ENCODE assay signal across 17 mouse cellular contexts in the genomic region with DNA sequence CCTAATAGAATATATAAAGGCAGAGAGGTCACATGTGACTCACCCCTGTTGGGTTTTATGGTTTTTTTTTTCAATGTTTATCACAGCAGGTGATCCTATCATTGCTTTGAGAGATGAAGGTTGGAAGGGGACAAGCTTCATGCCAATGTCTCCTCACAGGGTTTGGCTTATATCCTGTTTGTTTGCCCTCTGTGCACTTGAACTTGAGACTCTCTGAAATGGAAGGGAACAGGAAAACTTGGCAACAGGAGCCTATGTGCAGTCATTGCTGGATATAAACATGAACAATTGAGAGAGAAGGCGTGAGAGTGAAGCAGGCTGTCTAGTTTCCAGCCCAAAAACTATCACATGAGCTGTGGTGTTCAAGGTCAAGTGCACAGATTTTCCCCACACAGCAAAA.
DNase-seq lines count a peak whose midpoint lies in the region; ATAC-seq and TF ChIP-seq lines count a peak whose summit lies in the region.
"Had no signal": no experiment of that assay in that cellular context is flagged by ENCODE, and none has a peak within 500 bp of the region (broad histone marks: within the 10 kb centered on the region; RNA-seq: fewer than 3 reads in every experiment).

No protein-coding gene starts in this region.

- intact Hi-C loops in heart, adult 2 months (cut with DNase I), result no loop called here

- H3K27me3 ChIP-seq in heart, adult 2 months (ENCODE audit: control insufficient read depth, insufficient read depth, low read length), result no peaks in the 10 kb centered on the region
- no peaks in the 10 kb centered on the region for H3K27me3 ChIP-seq in heart, embryonic 10.5 days (ENCODE audit: insufficient read depth, poor library complexity, severe bottlenecking)
- no peaks in the 10 kb centered on the region for H3K27me3 ChIP-seq in kidney, adult 2 months (replicated peaks; ENCODE audit: control insufficient read depth, insufficient read depth, low read length)
- H3K27me3 ChIP-seq in lung, embryonic 14.5 days (ENCODE audit: insufficient read depth, low read length), result no peaks in the 10 kb centered on the region
- no peaks in the 10 kb centered on the region for H3K27me3 ChIP-seq in small intestine, adult 2 months (ENCODE audit: control insufficient read depth, insufficient read depth, low read length)
- H3K27me3 ChIP-seq: embryonic facial prominence, embryonic 12.5 days; forebrain, embryonic 15.5 days; hindbrain, embryonic 15.5 days had no signal

- no peak for DNase-seq in heart, adult 2 months
- no peak for DNase-seq in heart, embryonic 10.5 days (ENCODE audit: low spot score)
- peak; percentile 29 for DNase-seq in kidney, adult 2 months
- DNase-seq in kidney, postnatal 10 days, result no peak
- DNase-seq in lung, embryonic 14.5 days, result peak; percentile 46
- DNase-seq in lung, postnatal 36 days, result no peak
- DNase-seq: adrenal gland, postnatal 14 days; cerebellum, adult 11-12 months; cerebellum, adult 9-10 months; cerebellum, postnatal 25 days; gastrocnemius, postnatal 10 days; heart, postnatal 36 days had no signal

- H3K9ac ChIP-seq in heart, adult 2 months (ENCODE audit: low read depth, low read length), result no peak overlapping the region
- H3K9ac ChIP-seq in lung, embryonic 14.5 days, result no peak overlapping the region
- H3K9ac ChIP-seq: embryonic facial prominence, embryonic 12.5 days; forebrain, embryonic 15.5 days; hindbrain, embryonic 15.5 days had no signal

- peak overlapping the region; percentile 27; the same call in 1 of the 2 replicates for H3K27ac ChIP-seq in heart, adult 2 months
- no peak overlapping the region for H3K27ac ChIP-seq in heart, embryonic 10.5 days
- H3K27ac ChIP-seq in kidney, adult 2 months (ENCODE audit: insufficient read depth, low read depth, low read length), result no peak overlapping the region; the same call in 1 of the 2 replicates
- no peak overlapping the region for H3K27ac ChIP-seq in lung, embryonic 14.5 days (ENCODE audit: low read depth)
- H3K27ac ChIP-seq in small intestine, adult 2 months (ENCODE audit: insufficient read depth, low read depth, low read length), result peak overlapping the region; percentile 40; the same call in 1 of the 2 replicates
- H3K27ac ChIP-seq: embryonic facial prominence, embryonic 12.5 days; forebrain, embryonic 15.5 days; hindbrain, embryonic 15.5 days had no signal

- no peak overlapping the region for H3K4me3 ChIP-seq in heart, adult 2 months
- no peak overlapping the region for H3K4me3 ChIP-seq in heart, embryonic 10.5 days
- H3K4me3 ChIP-seq in kidney, adult 2 months (ENCODE audit: insufficient read depth, low read depth, low read length), result no peak overlapping the region
- H3K4me3 ChIP-seq in lung, embryonic 14.5 days (ENCODE audit: low read depth, low read length), result no peak overlapping the region
- H3K4me3 ChIP-seq in small intestine, adult 2 months (ENCODE audit: low read depth, low read length), result no peak overlapping the region
- H3K4me3 ChIP-seq: embryonic facial prominence, embryonic 12.5 days; forebrain, embryonic 15.5 days; hindbrain, embryonic 15.5 days had no signal

- no peaks in the 10 kb centered on the region for H3K9me3 ChIP-seq in heart, embryonic 10.5 days
- H3K9me3 ChIP-seq in lung, embryonic 14.5 days (ENCODE audit: low read depth, low read length), result no peaks in the 10 kb centered on the region
- H3K9me3 ChIP-seq: embryonic facial prominence, embryonic 12.5 days; forebrain, embryonic 15.5 days; hindbrain, embryonic 15.5 days had no signal

- TF ChIP-seq POLR2A in heart, adult 2 months (IDR thresholded peaks at IDR 0.05; ENCODE audit: insufficient read depth, low read depth, low read length), result no peak
- TF ChIP-seq POLR2A in kidney, adult 2 months (IDR thresholded peaks at IDR 0.05; ENCODE audit: low read depth, low read length), result no peak
- TF ChIP-seq POLR2A in small intestine, adult 2 months (IDR thresholded peaks at IDR 0.05; ENCODE audit: low read depth, low read length), result no peak

- TF ChIP-seq EP300 in heart, adult 2 months (IDR thresholded peaks at IDR 0.05; ENCODE audit: insufficient read depth, low read depth, low read length), result no peak

- no peak overlapping the region for H3K4me2 ChIP-seq in lung, embryonic 14.5 days
- H3K4me2 ChIP-seq: embryonic facial prominence, embryonic 12.5 days; forebrain, embryonic 15.5 days; heart, embryonic 11.5 days; hindbrain, embryonic 15.5 days had no signal

- peaks cover 7% of the 10 kb centered on the region; the same call in 1 of the 2 replicates for H3K36me3 ChIP-seq in heart, adult 2 months (ENCODE audit: control insufficient read depth, insufficient read depth, low read length)
- H3K36me3 ChIP-seq in heart, embryonic 10.5 days, result no peaks in the 10 kb centered on the region
- no peaks in the 10 kb centered on the region for H3K36me3 ChIP-seq in kidney, adult 2 months (ENCODE audit: control insufficient read depth, insufficient read depth, low read length)
- no peaks in the 10 kb centered on the region for H3K36me3 ChIP-seq in lung, embryonic 14.5 days (ENCODE audit: insufficient read depth)
- H3K36me3 ChIP-seq in small intestine, adult 2 months (ENCODE audit: control insufficient read depth, insufficient read depth, low read length), result no peaks in the 10 kb centered on the region
- H3K36me3 ChIP-seq: embryonic facial prominence, embryonic 12.5 days; forebrain, embryonic 15.5 days; hindbrain, embryonic 15.5 days had no signal

- H3K4me1 ChIP-seq in heart, adult 2 months (ENCODE audit: control insufficient read depth, insufficient read depth, low read length), result peaks cover 6% of the 10 kb centered on the region
- peaks cover 28% of the 10 kb centered on the region for H3K4me1 ChIP-seq in heart, embryonic 10.5 days
- peaks cover 12% of the 10 kb centered on the region; the same call in 1 of the 2 replicates for H3K4me1 ChIP-seq in kidney, adult 2 months (ENCODE audit: control insufficient read depth, insufficient read depth, low read length)
- H3K4me1 ChIP-seq in lung, embryonic 14.5 days (ENCODE audit: insufficient read depth), result peaks cover 26% of the 10 kb centered on the region
- peaks cover 11% of the 10 kb centered on the region; the same call in 1 of the 2 replicates for H3K4me1 ChIP-seq in small intestine, adult 2 months (ENCODE audit: control insufficient read depth, insufficient read depth, insufficient read length, low read length)
- H3K4me1 ChIP-seq: hindbrain, embryonic 15.5 days had no signal

- no peak for ATAC-seq in lung, embryonic 14.5 days (ENCODE audit: insufficient read depth)
- ATAC-seq: forebrain, embryonic 15.5 days had no signal

- H3K79me2 ChIP-seq in heart, adult 2 months (replicated peaks; ENCODE audit: control insufficient read depth, insufficient read depth, low read length), result no peaks in the 10 kb centered on the region

- no peak for TF ChIP-seq CTCF in heart, adult 2 months (IDR thresholded peaks at IDR 0.05)
- TF ChIP-seq CTCF in kidney, adult 2 months (conservative IDR thresholded peaks at IDR 0.05; ENCODE audit: insufficient read depth, insufficient read length, low read depth, low read length), result no peak
- no peak for TF ChIP-seq CTCF in lung, embryonic 14.5 days (IDR thresholded peaks at IDR 0.05; ENCODE audit: low read depth)
- TF ChIP-seq CTCF in small intestine, adult 2 months (IDR thresholded peaks at IDR 0.05; ENCODE audit: extremely low read depth, insufficient read length, insufficient replicate concordance, low read depth, low read length), result no peak

- 55% methylated on average over 1 of the region's 1 CpGs for WGBS in heart, adult 2 months
- 79% methylated on average over 1 of the region's 1 CpGs for WGBS in heart, embryonic 10.5 days
- WGBS in kidney, adult 2 months, result 49% methylated on average over 1 of the region's 1 CpGs
- WGBS in lung, embryonic 14.5 days, result 59% methylated on average over 1 of the region's 1 CpGs
- 27% methylated on average over 1 of the region's 1 CpGs for WGBS in small intestine, adult 2 months

Comparison
In these comparisons a context has a peak if more than half of its experiments do, and no peak if none do; other contexts are left out.
1. DNase-seq: peak in kidney, adult 2 months (single experiment) and lung, embryonic 14.5 days (single experiment); none in heart, adult 2 months (0 of 2), heart, embryonic 10.5 days (single experiment), kidney, postnatal 10 days (single experiment) and lung, postnatal 36 days (single experiment).
2. H3K27ac ChIP-seq: peak in heart, adult 2 months (single experiment) and small intestine, adult 2 months (single experiment); none in heart, embryonic 10.5 days (single experiment), kidney, adult 2 months (single experiment) and lung, embryonic 14.5 days (single experiment).